Mouse (Mus musculus) kidney, postnatal 10 days (tissue): ENCODE results near the gene Kif7.

Experiments used
- DNase-seq: peaks from one replicate; pipeline ENCODE4 v3.0.0; 2021; ENCODE audit warnings: mixed read lengths

The Kif7 gene

DNA sequence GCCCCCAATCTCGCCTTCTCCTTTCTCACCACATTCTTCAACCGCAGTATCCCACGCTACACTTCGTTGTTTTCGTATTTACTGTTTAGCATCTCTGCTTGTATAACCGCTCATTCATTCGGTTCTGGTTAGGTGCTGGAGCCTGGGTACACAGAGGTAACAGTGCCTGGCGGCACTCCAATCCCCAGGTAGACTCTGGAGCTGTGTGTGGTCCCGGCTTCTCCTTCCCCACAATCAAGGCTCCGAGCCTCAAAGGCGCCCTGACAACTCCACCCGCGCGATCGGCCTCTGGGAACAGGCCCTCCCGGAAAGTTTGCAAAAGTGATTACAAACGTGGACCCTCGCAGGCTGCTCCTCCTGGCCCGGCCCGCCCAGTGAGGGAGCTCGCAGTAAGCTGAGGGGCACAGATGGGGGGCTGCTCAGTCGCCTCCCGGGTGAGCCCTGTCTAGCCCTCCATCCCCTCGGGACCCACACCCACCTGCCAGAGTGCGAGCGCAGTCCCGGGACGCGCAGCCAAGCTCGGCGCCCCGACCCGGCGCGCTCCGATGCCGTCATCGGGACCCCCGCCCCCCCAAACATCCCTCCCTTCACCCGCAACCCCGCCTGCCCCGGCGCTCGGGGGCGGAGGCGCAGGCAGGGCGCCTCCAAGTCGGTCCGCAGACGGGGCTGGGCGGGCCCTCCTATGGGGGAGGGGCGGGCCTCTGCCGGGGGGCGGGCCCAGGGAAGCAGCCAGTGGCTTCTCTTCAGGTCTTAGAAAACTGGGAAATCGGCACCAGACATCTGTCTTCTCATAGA lies at the start of gene Kif7:
TSS of gene Kif7 (minus strand) at position 534 of the 795 bp plus-strand sequence.
- peak; percentile 93 for DNase-seq

GRCm38 (mm10) chr7:79762106-79762505 lies 46.6 kb upstream of the Kif7 start:
- DNase-seq = no peak

GRCm38 (mm10) chr7:79761124-79761876 lies 45.8 kb upstream of the Kif7 start:
- no peak for DNase-seq

DNA sequence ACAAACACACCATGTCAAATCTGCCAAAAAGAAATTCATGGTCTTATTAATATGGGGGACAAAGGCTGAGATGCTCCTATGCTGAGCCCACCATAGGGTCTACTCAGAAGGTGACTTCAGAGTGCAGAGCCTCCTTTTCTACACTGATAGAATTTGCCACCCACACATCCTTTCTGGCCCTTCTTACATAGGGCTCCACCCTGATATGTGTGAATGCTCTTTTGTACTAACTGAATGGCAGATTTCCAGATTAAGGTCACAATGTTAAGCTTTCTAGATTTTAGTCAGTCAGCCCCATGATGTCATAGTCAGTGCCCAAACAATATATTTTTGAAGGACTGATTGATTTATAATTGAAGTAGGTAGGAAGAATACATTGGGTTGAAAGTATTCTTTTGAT lies 44.2 kb upstream of the Kif7 start:
- DNase-seq = no peak

DNA sequence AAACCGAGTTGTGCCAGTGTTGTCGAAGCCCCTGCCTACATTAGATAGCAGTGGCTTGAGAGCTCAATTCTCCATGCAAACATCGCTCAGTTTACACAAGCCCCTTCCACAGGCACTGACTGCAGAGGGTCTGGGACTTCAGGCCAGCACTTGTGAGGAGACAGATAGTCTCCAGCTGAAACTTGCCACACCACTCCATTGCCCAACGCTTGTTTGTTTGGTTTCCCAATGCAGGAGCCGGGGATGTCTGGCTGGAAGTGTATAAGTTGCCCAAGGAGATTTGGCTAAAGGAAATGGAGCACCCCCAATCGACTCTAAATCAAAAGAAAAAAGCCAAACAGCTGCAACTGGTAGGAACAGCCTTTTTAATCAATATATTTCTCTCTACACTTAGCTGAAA lies 42.7 kb upstream of the Kif7 start:
- DNase-seq = no peak

- DNase-seq = no peak
These were observed 40.8 kb upstream of the Kif7 start for GRCm38 (mm10) chr7:79756334-79756733.

- no peak for DNase-seq
These were observed 34.0 kb upstream of the Kif7 start for GRCm38 (mm10) chr7:79749511-79749910.

GRCm38 (mm10) chr7:79747659-79748058 lies 32.1 kb upstream of the Kif7 start:
- no peak for DNase-seq

GRCm38 (mm10) chr7:79744585-79744984 lies 29.1 kb upstream of the Kif7 start:
- DNase-seq = no peak

- no peak for DNase-seq
These were observed 28.5 kb upstream of the Kif7 start for GRCm38 (mm10) chr7:79744051-79744450.

DNA sequence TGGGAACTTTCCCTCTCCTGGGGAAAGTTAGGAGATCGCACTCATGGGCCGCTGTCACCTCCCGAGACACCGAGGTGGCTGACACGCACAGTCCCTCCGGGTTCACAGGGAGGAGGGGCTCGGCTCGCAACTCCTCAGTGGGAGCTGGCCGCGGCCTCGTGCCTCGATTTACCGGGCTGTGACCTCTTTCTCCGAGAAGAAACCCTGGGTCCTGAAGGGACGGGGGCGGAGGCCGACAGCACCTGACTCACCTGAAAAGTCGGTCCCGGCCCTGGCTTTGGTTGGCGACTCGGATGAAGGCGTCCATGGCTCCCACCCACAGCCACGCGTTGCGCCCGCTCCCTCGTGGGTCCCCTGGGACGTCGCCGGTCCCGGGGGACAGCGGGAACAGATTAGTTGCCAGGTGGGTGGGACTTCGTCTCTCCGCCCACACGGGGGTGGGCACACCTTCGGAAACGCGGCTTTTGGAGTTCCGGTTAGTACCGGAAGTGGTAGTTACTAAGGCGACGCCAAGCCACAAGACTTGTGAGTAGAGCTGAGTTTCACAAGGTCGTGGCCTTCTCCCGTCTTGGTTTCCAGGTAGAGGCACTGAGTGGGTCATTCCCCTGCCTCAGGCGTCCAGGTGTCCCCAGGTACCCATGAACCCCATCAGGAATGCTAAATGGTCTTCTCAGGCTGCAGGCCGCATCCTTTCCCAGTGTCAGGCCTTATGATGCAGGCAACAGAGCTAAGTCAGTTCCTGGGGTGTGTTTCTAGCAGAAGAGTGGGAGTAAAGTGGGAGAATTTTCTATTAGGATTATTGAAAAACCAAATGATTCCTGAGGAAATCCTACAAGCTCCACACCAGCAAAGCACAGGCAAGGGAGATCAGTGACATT lies 27.4 kb upstream of the Kif7 start, which contains the start of the genes Pex11a and Wdr93:
TSS of gene Pex11a (minus strand) at position 473 of the 878 bp plus-strand sequence.
TSS of gene Wdr93 (plus strand) at position 505 of the 878 bp plus-strand sequence.
- DNase-seq = peak; percentile 88

- no peak for DNase-seq
These were observed 26.7 kb upstream of the Kif7 start for GRCm38 (mm10) chr7:79742277-79742658.

DNA sequence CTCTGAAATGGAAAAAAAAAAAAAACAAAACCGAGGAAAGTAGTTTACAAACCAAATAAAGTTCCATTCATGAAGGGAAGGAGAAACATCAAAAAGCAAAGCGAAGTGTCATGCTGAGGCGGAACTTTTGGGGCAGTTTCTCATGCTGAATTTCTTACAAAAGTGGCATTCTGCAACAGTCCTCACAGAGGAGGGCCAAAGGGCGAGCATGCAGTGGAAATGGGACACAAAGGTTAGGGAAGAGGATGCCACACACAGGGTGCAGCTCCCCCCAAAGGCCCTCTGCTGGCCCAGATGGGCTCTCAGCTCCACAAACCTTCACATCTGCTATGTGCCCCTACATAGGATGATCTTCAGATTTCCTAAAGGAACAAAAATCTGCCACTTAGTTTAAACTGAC lies 24.8 kb upstream of the Kif7 start:
- no peak for DNase-seq

DNA sequence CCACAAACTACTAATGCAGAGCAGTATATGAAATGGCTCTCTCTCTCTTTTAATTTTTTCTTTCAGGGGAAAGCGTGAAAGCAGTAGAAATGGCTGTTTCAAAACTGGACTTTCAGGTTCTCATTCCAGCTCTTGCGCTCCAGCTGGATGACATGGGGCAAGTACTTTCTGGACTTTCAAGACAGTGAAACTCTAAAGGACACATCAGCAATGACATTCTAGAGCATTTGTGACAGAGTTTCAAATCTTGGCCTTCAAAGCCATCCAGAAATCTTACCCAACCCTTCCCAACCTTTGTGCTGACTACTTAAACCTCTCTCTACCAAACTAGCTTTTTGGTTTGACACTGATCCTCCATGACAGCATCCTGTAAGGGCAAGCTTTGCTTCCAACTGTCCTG lies 23.4 kb upstream of the Kif7 start:
- DNase-seq = no peak

GRCm38 (mm10) chr7:79736511-79736910 lies 21.0 kb upstream of the Kif7 start:
- DNase-seq = no peak

DNA sequence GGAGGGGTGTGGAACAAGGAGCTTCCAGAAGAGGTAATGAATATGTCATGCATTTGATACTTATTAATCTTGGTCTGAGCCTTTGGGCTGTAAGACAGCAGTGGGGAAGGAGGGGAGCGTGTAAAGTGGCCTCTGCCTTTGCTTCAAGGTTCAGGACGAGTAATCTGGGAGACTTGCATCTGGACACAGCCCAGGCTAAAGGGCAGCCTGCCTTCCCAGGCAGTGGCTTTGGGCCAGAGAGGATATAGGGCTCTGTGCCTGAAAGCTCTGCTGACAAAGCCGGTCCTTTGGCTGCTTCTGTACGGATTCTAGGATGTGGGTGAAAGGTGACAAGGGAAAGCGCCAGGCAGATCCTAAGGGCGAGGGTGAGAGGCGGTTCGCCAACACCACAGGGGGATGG lies 19.0 kb upstream of the Kif7 start:
- peak; percentile 83 for DNase-seq

DNA sequence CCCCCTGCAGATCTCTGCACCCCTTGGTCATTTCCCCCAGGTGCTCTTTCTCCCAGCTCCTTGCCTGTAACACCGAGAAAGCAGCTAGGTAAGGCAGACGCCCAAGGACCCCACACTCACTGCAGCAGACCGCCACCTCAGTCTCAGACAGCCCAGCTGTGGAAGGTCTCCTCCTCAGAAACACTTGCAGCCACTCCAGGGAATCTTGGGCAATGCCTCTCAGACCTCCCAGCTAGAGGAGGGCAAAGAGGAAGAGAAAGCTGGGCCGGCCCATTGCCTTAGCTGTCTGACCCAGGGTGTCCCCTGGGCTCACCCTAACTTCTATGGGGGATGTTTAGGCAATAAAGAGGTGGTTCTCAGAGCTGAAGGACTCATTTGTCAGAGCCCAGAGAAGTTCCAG lies 17.1 kb upstream of the Kif7 start, which contains the start of gene Plin1:
TSS of gene Plin1 (minus strand) at position 282 of the 400 bp plus-strand sequence.
- DNase-seq = no peak

DNA sequence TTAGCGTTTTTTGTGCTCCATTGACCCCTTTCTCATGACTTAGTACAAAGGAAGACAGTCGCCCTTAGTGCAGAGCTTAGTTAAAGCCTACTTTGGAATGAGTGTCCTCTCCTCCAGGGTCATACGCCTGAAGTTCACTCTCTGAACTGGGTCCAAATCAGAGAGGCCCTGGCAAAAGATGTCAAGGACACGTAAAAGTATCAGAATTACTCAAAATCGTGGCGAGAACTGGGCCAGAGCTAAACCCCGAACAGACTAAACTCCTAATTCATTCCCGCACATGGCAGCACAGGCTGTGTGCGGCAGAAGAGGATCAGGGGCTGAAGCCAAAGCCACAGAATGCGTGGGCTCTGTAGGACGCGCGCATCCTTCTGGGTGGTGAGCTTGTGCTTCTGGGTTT lies 15.9 kb upstream of the Kif7 start:
- DNase-seq = no peak

DNA sequence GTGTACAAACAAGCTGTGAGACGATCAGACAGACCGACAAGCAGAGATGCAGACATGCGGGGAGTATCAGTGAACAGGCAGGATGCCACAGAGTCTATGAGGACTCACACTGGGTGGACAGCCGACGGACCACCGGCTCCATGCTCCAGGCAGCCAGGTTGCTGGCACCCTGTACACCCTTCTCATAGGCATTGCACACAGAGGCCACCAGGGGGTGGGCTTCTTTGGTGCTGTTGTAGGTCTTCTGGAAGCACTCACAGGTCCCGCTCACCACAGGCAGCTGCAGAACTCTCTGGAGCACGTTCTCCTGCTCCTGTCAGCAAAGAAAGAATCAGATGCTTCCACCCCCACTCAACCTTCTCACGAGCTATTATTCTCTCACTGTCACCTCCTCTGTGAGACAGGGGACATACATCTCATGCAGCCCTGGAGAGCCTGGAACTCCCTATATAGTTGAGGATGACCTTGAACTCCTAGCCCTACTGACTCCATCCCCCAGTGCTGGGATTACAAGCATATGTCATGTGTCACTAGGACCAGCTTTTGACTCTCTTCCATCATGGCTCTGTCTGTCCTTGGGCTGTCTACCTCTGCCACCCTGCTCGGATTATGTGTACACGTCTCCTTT lies 14.3 kb upstream of the Kif7 start:
- peak; percentile 48 for DNase-seq

GRCm38 (mm10) chr7:79729169-79729568 lies 13.6 kb upstream of the Kif7 start:
- DNase-seq = peak; percentile 84

- DNase-seq = peak; percentile 80
These were observed 12.7 kb upstream of the Kif7 start for GRCm38 (mm10) chr7:79728219-79728618.

DNA sequence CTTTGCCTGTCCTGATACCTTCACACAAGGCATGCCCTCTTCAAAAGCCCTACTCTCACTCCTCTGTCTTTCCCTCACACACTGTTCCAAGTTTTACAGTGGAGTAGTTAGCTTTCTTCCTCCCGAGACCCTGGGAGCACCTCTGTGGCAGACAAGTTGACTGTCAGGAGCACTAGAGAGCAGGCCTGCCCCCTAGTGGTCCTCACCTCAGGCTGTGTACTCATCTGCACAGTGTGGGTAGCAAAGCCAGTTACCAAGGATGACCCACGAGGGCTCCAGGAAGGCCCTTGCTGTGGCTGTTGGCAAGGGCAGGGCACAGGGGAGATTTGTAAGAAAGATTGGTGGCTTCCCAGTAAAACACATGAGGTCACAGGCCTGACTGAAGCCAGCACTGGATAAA lies 11.6 kb upstream of the Kif7 start:
- DNase-seq = peak; percentile 84
